Mouse (Mus musculus) cerebellum, adult 9-10 months (tissue): ENCODE data around the gene S1pr1.

Source experiments
- DNase-seq: peaks from one replicate; pipeline ENCODE4 v3.0.0; 2022

S1pr1 gene

GRCm38 (mm10) chr3:115714671-115715651 lies at the start of gene S1pr1:
TSS of gene S1pr1 (minus strand) at chr3:115715072.
- DNase-seq = peak; percentile 21

- DNase-seq = no peak
Observed at GRCm38 (mm10) chr3:115763292-115763691, 48.4 kb upstream of the S1pr1 start.

GRCm38 (mm10) chr3:115762841-115763240 lies 48.0 kb upstream of the S1pr1 start:
- DNase-seq = no peak

GRCm38 (mm10) chr3:115759659-115760058 lies 44.8 kb upstream of the S1pr1 start:
- DNase-seq = no peak

GRCm38 (mm10) chr3:115758455-115758912 lies 43.6 kb upstream of the S1pr1 start:
- no peak for DNase-seq

GRCm38 (mm10) chr3:115754466-115754865 lies 39.6 kb upstream of the S1pr1 start:
- no peak for DNase-seq

- no peak for DNase-seq
Observed at GRCm38 (mm10) chr3:115750369-115750768, 35.5 kb upstream of the S1pr1 start.

- no peak for DNase-seq
Observed at GRCm38 (mm10) chr3:115748289-115748989, 33.6 kb upstream of the S1pr1 start.

- no peak for DNase-seq
Observed at GRCm38 (mm10) chr3:115746511-115746910, 31.6 kb upstream of the S1pr1 start.

- no peak for DNase-seq
Observed at GRCm38 (mm10) chr3:115745088-115745487, 30.2 kb upstream of the S1pr1 start.

GRCm38 (mm10) chr3:115738524-115738923 lies 23.7 kb upstream of the S1pr1 start:
- no peak for DNase-seq

- no peak for DNase-seq
Observed at GRCm38 (mm10) chr3:115737785-115738318, 23.0 kb upstream of the S1pr1 start.

- DNase-seq = no peak
Observed at GRCm38 (mm10) chr3:115735540-115735939, 20.7 kb upstream of the S1pr1 start.

- DNase-seq = no peak
Observed at GRCm38 (mm10) chr3:115734841-115735240, 20.0 kb upstream of the S1pr1 start.

GRCm38 (mm10) chr3:115730336-115730735 lies 15.5 kb upstream of the S1pr1 start:
- no peak for DNase-seq

- no peak for DNase-seq
Observed at GRCm38 (mm10) chr3:115729187-115729586, 14.3 kb upstream of the S1pr1 start.

GRCm38 (mm10) chr3:115728211-115728610 lies 13.3 kb upstream of the S1pr1 start:
- DNase-seq = no peak

- no peak for DNase-seq
Observed at GRCm38 (mm10) chr3:115718886-115719285, 4.0 kb upstream of the S1pr1 start.

- no peak for DNase-seq
Observed at GRCm38 (mm10) chr3:115715900-115716515, 1.1 kb upstream of the S1pr1 start.

GRCm38 (mm10) chr3:115714049-115714435 lies 830 bp downstream of the S1pr1 start:
- DNase-seq = no peak

- DNase-seq = no peak
Observed at GRCm38 (mm10) chr3:115713417-115714048, 1.3 kb downstream of the S1pr1 start.

GRCm38 (mm10) chr3:115712808-115713200 lies 2.1 kb downstream of the S1pr1 start:
- DNase-seq = peak; percentile 68
